Mouse (Mus musculus): ENCODE data around the gene Stk39.

DNA sequence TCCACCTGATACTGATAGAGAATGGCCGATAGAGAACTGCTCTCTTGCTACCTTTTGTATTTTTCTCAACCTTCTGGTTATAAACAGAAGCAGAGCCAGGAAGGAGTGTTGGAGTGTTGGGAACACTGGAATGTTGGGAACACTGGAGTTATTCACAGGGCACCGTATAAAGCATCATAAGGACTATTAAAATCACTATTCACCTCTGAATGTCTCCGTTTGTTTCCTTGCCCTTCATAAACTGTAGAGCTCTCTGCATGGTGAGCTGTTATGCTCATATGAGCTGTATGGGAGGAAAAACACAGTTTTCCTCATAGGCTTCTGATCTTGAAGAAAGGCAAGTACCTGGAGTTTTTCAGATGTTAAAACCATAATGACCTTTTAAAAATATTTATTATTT lies 295.6 kb downstream of the Stk39 start:
- TF ChIP-seq MAFK (IDR thresholded peaks at IDR 0.05; ENCODE audit: insufficient read depth, low read depth, low read length) (no peak), HCFC1 (IDR thresholded peaks at IDR 0.05; ENCODE audit: borderline replicate concordance, insufficient read depth, low read length) (no peak), ZNF384 (IDR thresholded peaks at IDR 0.05; ENCODE audit: low read depth, low read length) (no peak), ZC3H11A (IDR thresholded peaks at IDR 0.05; ENCODE audit: borderline replicate concordance, low read depth, low read length) (no peak), CHD2 (IDR thresholded peaks at IDR 0.05; ENCODE audit: low read depth, low read length) (no peak)

Measured in ES-E14 (cell line).